Mouse (Mus musculus) gastrocnemius, adult 18-20 months (tissue): ENCODE measurements around the gene Ier2. TPM values are rescaled to one million over a fixed set of nuclear protein-coding genes. Genes with fewer than 3 reads are reported as not detected.
"Not testable (repeated sequence)": the region's sequence is repeated elsewhere in the genome, so short reads cannot be mapped to it uniquely, and the experiment has no call there.

Source experiments
- DNase-seq: peaks from one replicate; pipeline ENCODE4 v3.0.0; 2021; ENCODE audit warnings: low spot score
- total RNA-seq, 2 experiments: library from RNA; stranded (reverse); gene quantifications; 2 replicates each; pipeline ENCODE4 v1.2.3; 2021

The Ier2 gene
- total RNA-seq, 2 experiments from 2014 or later: 4.7 to 8.3 TPM

GRCm38 (mm10) chr8:84640010-84640588 lies 22.6 kb downstream of the Ier2 start:
- no peak for DNase-seq

GRCm38 (mm10) chr8:84639162-84640009 lies 23.3 kb downstream of the Ier2 start:
- peak; percentile 90 for DNase-seq

GRCm38 (mm10) chr8:84638555-84639161 lies 24.0 kb downstream of the Ier2 start:
- no peak for DNase-seq

DNA sequence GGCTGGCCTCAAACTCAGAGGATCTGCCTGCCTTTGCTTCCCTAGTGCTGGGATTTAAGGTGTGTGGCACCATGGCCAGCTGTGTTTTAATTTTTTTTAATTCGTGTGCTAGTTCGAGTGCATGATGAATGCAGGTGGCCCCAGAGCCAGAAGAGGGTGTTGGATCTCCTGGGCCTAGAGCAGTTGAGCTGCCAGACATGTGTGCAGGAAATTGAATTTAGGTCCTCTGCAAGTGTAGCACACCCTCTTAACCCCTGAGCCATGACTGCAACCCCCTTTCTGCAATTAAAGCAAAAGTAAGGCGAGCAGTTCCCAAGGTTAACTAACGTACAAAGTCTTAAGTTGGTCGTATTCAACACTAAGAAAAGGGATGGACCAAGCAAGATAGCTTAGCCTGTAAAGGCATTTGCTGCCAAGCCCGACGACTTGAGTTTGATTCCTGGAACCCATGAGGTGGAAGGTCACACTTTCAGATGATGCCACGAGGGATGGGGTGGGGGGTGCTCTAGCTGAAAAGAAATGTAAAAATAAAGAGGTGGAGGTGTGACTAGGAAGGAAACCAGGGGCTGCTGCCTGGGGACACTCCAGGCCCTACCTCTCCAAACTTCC lies 24.6 kb downstream of the Ier2 start:
- no peak for DNase-seq

DNA sequence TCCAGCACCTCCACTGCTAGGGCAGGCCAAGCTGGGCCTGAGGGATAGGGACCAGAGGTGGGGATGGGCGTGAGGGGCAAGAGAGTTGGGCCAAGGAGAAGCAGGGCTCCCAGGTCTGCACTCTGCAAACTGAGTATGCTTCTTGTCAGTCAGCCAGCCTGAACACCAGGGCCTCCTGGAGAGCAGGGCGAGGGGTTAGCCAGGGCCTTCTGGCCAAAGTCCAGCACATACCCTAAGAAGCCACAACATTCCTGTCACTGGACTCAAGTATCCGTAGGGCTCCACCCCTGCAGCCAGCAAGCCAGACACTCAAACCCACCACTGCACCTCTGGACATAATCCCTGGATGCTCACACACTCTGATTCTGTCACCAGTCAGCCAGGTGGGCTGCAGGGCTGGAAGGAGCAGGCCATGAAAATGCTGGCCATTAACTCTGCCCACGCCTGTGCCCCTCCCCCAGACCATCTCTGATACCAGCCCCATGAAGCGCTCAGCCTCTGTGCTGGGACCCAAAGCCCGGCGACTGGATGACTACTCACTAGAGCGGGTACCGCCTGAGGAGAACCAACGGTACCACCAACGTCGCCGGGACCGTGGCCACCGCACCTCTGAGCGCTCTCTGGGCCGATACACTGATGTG lies 26.5 kb downstream of the Ier2 start:
- no peak for DNase-seq

- DNase-seq: no peak
These were observed 27.1 kb downstream of the Ier2 start for GRCm38 (mm10) chr8:84635397-84636050.

DNA sequence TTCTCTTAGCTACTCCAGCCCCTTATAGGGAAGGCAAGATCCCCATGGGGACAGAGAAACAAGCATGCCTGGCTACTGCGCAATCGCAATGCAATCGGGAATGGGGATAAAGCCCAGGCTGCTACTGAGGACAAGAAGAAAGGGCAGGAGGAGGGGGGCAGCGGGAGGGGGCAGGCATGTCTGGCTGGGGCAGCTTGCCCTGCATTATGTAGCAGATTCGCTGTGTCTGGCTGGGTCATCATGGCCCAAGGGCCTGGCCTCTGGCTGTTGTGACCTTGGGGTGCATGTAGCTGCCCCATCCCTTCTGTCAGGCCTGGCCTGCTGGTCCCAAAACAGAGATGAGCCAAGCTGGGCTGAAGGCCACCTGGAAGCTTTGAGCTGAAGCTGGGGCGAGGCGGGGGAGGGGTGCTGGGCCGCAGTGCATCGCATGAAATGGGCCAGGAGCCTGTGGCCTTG lies 27.8 kb downstream of the Ier2 start:
- peak; percentile 82 for DNase-seq

GRCm38 (mm10) chr8:84633841-84634584 lies 28.6 kb downstream of the Ier2 start:
- DNase-seq: no peak

DNA sequence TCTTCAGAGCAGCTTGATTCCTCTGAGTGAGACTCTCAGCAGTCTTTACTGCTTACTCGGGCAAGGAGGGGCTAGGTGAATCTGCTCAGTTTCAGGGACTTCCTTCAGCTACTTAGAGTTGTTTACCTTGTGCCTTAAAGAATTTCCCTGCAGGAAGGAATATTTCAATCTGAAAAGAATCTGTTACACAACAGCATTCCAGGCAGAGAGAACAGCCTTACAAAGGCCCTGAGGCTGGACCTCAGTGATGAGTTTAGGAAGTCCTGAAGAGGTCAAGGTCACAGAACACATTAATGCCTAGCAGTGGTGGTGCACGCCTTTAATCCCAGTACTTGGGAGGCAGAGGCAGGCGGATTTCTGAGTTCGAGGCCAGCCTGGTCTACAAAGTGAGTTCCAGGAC lies 30.8 kb downstream of the Ier2 start:
- no peak for DNase-seq

DNA sequence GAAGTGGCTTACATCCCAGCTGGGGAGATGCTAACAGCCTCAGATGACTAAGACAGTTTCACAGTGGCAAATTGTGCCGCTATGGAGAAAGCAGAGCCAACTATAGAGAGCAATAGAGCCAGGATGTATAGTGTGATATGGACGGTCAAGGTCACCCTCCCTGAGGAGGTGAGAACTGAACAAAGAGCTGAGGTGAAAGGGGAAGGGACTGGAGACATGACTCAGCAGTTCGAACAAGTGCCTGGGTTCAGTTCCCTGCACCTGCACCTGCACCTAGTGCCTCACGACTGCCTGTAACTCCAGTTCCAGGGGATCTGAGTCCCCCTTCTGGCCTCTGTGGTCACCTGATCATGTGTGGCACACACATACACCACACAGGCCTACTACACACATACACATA lies 32.5 kb downstream of the Ier2 start:
- DNase-seq: no peak

- DNase-seq: no peak
These were observed 33.1 kb downstream of the Ier2 start for GRCm38 (mm10) chr8:84629586-84629985.

GRCm38 (mm10) chr8:84623425-84623824 lies 39.2 kb downstream of the Ier2 start:
- not testable (repeated sequence) for DNase-seq

DNA sequence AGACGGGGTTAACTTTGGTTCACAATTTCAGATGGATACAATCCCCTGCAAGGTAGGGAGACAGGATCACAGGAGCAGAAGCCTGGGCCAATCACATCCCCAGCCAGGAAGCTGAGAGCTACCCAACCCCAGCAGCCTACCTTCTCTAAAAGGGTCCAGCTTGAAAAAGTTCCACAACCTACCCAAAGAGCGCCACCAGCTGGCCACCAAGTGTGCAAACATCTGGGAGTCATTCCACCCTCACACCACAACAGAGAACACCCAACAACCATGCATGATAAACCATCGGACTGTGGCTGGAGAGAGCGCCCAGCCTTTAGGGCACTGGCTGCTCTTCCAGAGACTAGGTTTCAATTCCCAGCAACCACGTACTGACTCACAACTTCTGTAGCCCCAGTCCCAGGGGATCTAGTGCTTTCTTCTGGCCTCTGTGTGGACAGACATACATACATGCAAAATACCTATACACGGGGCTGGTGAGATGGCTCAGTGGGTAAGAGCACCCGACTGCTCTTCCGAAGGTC lies 41.5 kb downstream of the Ier2 start:
- DNase-seq: no peak

DNA sequence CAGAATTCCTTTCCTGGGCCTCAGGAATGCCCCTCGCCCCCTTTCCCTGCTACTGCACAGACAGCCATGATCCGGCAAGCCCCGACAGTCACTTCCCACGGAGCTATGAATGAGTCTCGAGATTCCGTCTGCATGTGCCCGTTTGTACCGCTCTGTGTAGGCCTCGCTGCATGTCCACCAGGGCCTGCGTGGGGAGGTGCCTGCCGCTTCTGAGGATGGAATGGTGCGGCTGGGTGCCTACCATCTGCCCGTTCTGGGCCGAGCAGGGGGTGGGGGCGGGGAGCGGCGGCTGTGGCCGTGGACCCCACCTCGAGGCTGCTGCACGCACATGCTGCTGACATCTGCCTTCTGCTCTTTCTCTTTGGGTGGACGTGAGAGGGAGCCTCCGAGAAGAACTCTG lies 45.6 kb downstream of the Ier2 start:
- DNase-seq: no peak

DNA sequence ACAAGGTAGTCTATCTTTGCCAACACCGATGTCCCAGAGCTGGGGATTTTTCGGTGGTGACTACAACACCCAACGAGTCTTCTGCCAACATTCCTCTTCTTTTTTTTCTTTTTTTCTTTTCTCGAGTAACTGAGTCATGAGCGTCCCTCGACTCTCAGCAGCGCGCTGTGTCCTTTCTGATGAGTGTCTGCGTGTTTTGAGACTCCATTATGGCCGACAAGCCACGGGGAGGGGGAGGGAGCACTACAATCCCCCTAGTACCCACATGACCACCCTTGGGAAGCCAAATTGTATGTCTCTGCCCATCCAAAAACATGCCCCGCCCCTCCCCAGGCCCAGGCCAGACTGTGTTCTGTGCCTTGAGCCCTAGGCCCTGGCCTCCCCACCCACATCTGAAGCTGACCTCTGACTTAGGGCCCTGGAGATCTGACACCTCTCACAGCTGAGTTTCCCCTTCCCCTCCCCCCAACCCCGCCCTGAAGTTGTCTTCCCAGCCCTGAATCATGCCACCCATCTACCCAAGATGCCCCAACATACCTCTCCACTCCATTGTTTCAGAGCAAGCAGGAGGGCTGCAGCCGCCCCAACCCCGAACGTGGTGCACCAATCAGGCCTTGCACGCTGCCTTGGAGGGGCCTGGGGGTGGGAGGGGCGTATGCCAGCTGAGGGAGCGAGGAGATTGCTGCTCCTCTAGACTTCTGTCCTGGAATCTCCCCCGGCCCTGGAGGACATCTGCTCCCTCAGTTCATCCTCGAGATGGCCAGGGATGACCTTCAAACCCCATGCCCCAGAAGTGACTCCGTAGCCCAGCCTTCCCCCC lies 46.8 kb downstream of the Ier2 start:
- DNase-seq: no peak

GRCm38 (mm10) chr8:84614512-84615223 lies 48.0 kb downstream of the Ier2 start:
- DNase-seq: peak; percentile 17
